Mouse (Mus musculus): ENCODE results near the gene Ercc5.

The Ercc5 gene

DNA sequence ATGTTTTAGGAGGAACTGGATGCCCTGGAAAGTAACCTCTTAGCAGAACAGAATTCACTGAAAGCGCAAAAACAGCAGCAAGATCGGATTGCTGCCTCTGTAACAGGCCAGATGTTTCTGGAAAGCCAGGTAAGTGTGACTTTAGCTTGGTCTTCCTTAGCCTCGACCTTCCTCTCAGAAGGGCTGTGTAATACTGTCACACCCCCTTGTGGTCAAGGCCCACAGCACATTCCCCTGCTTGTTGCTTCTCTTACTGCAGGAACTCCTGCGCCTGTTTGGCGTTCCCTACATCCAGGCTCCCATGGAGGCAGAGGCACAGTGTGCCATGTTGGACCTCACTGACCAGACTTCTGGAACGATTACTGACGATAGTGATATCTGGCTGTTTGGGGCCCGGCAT, 26.4 kb downstream of the Ercc5 start:
- DNase-seq (ENCODE audit: low read depth), result peak; percentile 30

DNA sequence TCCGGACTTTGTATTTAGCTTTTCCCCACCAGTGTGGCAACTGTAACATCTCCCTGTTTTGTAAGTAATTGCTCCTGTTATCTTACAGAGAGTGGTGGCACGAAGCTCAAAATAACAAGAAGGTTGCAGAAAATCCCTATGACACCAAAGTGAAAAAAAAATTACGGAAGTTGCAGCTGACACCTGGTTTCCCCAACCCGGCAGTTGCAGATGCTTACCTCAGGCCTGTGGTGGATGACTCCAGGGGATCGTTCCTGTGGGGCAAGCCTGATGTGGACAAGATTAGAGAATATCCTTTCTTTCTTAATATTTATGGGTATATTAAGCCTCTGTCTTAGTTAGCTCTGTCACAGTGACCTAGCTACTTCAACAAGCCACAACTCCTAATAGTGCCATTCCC, 30.5 kb downstream of the Ercc5 start:
- no peak for DNase-seq (ENCODE audit: low read depth)

DNA sequence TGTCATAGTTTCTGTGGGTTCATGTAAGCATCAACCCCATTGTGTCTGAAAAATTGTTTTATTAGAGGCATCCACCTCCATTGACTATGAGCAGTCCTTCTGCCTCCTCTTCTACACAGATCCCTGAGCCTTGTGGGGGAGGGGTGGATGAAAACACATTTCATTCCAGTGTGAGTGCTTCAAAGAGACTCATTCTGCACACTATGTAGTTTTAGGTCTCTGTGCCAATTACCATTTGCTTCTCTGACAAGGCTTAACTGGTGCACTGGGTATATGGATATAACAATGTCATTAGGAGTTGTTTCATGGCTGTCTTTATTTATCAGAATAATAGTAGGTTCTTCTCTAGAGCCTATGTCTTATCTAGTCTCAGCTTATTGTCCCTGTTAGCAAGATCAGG, 38.9 kb downstream of the Ercc5 start:
- no peak for DNase-seq (ENCODE audit: low read depth)

DNA sequence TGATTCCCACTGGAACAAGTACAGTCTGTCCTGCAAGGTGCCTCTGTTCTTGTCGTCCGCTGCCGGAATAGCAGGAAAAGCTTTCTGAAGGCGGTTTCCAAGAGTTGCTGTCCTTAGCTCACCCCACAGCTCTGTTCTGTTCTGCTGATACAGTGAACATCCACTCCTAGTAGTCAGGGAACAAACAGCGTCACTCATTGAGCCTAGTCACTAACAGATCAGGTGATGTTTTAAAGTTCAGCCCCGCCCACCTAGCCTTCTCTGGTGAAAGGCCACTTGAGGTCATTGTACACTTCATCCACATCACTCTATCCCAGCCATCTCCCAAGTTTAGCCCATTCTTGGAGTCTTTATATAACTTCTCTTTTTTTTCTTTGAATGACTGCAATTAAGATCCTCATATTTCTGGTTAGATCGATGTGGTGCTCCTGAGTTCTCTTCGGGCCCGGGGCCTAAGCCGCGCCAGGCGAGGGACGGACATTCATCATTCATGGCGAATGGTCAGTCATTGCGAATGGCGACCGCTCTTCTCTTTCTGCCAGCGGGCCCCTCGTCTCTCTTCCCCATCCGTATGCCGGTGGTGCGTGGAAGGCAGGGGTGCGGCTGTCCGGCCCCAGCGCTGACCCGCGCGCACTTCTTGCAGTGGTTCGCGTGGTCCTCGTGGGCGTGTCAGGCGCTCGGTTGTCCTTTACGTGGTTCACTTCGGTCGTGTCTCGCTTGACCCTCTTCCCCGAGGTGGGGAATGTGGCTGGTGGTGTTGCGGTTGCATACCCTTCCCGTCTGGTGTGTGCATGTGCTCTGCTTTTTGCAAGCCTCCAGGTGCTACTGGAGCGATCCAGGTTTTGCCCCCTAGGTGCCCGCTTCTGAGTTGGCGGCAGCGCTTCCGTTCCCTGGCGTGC, 51.0 kb downstream of the Ercc5 start:
- DNase-seq (ENCODE audit: low read depth), result no peak

DNA sequence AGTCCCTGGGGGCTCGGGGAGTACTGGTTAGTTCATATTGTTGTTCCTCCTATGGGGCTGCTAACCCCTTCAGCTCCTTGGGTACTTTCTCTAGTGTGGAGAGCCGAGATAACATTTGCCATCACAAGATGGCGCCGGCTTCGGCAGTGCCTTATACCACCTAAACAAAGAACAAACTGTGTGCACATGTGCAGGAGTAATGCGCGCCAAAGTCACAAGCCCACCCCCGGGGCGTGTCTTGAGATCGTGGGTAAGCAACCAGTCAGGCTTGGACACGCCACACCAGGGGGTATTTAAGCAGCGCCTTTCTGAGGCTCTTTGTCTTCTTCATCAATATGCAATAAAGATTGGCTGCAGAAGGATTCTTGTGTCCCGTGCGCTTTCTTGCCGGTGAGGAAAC, 55.3 kb downstream of the Ercc5 start:
- DNase-seq (ENCODE audit: low read depth), result no peak

DNA sequence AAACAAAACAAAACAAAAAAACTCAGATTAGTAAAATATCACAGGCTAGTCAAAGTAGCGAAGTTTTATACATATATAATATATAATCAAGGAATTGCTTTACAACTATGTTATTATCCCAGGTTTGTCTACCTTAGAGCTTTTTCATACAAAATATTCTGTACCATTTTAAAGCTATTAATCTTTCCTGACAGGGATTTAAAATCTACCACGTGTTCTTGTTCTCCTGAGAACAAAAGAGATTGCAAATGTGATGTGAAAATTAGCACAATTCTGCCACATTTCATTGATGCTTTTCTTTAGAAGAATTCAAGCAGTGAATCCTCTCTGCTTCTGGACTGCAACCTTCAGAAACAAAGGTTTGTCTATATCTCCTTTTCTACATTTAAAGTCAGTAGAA, 66.9 kb downstream of the Ercc5 start:
- DNase-seq (ENCODE audit: low read depth), result no peak

DNA sequence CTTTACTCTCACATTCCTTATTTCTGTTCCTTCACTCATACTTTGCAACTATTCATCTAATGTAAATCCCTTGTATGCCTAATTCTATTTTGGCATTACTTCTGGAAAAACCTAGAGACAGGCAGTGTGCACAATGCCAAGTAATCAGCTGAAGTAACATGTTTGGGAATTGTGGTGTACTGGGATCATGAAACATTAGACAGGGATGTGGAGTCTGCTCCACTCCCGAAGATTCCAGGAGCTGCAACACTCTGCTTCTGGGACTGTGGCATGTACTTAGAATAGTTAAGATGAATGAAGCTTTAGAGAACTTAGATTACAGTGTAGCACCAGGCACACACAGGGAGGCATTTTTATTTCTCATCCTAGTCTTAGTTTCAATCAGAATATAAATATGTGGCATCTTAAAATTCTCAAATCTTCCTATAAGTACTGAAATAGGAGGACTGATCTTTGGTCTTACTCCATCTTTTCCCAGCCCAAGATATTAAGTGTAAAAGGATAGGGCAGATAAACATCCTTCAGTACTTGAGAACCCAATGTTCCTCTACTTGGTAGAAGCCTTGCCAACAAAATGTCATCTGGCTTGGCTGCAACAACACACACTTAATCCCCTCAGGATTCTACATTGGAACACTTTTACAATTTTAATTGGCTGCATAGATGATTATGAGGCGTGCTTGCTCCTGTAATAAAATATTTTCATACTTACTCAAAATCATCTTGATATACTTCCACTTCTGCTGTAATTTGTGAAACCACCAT, 69.0 kb downstream of the Ercc5 start:
- no peak for DNase-seq (ENCODE audit: low read depth)

DNA sequence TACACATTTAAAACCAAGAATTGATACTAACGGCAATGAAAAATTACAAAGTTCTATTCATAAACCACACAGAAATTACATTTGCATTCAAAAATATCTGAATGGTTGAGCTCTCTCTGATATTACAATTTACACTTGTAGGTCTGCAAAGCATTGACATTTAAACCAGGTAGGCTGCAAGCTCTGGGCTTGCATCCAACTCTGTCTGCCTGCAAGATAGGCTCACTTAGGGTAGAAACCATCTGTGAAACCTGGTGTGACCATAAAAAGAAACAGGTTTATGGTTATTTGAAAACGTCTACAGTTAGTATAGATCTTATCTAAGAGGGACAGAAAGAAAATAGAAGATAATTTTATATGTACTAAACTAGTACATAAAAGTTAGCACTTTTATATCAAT, 69.6 kb downstream of the Ercc5 start:
- no peak for DNase-seq (ENCODE audit: low read depth)

DNA sequence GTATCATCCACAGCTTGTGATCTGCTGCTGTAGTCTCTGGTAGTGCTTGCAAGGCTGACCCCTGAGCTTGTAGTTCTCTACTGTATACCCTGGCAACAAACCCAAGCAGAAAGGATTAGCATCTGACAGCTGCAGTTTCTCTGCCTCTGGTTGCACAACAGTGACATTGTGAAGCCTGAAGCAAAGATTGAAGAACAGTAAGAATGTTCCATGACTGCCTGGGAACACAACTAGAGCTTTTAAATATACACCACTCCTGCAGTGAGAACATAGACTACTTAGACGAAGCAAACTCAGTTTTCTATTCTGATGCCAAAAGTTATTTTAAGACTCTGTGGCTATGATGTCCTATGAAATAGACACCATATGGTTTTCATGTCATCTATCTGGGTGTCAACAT, 71.3 kb downstream of the Ercc5 start, which contains the start of gene Mettl21e:
Gene Mettl21e (minus strand): TSS at position 86 of the 400 bp plus-strand sequence.
- no peak for DNase-seq (ENCODE audit: low read depth)

DNA sequence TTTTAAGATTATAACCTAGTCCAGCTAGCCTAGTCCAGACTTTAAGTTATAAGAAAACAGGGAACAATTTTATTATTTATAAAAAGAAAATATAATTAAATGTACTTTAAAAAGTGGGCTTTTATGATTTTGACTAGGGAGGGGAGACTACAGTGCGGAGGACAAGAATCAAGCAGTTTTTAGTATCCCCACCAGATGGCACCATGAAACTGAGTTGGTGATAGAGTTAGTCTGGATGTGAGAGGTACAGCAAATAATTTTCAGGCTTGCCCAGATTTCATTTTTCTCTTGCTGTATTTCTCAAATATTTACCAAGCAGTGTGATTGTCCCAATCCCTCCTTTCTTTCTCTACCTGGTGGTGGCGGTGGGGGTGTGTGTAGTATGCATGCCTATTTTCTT, 81.5 kb downstream of the Ercc5 start:
- peak; percentile 13 for DNase-seq (ENCODE audit: low read depth)

Data from induced T-regulatory cell, adult 2 months (primary cell).